Mouse (Mus musculus): ENCODE data around the gene Zswim9.
A peak's percentile ranks its signal among the peaks of the same experiment; 100 is the strongest.

The Zswim9 gene

GRCm38 (mm10) chr7:13268749-13269260 is 9.7 kb downstream of the Zswim9 start:
- no peak for DNase-seq (ENCODE audit: low spot score in 2 of 2)

- DNase-seq (ENCODE audit: low spot score in 2 of 2), result no peak
These were observed 14.1 kb downstream of the Zswim9 start for GRCm38 (mm10) chr7:13264396-13264795.

GRCm38 (mm10) chr7:13263851-13264250 is 14.7 kb downstream of the Zswim9 start:
- no peak for DNase-seq (ENCODE audit: low spot score in 2 of 2)

GRCm38 (mm10) chr7:13260746-13261700 is 17.5 kb downstream of the Zswim9 start:
- peak in 1 of 2 experiments; percentile 20 for DNase-seq (ENCODE audit: low spot score in 2 of 2)

- DNase-seq (ENCODE audit: low spot score in 2 of 2), result no peak
These were observed 65.8 kb downstream of the Zswim9 start, which contains the start of gene Vmn1r89 for GRCm38 (mm10) chr7:13212720-13213119. TSS of gene Vmn1r89 (plus strand) at chr7:13213020.

Measured in frontal cortex, postnatal 36 days (tissue).